Mouse (Mus musculus) brain, adult 2 months (tissue): ENCODE measurements at regions not wholly inside any gene's neighbourhood (a gene's known extent, or its start where the extent isn't known, plus 50 kb on each side); places are given as distances from the start of the nearest gene placed in this dataset.

Source experiments
- DNase-seq: peaks from one replicate; pipeline ENCODE4 v3.0.0; 2011; ENCODE audit warnings: low read depth, low spot score

- DNase-seq, result no peak
Observed at GRCm38 (mm10) chr1:51536076-51536475, 57.9 kb upstream of the Nabp1 start.

DNA sequence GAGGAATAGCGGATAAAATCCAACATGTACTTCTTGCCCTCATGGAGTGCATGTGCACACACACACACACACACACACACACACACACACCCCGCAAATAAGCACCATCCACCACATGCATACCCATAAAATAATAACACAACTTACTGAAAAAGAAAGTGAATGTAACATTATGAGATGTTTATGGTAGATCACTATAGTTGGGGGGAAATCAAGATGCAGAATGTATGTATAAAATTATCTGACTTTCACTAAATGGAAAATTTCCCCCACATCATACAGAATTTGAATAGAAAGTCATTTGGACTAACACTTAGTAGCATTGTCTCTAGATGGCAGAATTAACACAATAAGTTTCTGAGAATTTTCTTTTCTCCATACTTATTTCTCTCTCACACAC lies 57.2 kb upstream of the Nabp1 start:
- no peak for DNase-seq

- DNase-seq, result no peak
Observed at GRCm38 (mm10) chr1:51531360-51531759, 53.1 kb upstream of the Nabp1 start.

DNA sequence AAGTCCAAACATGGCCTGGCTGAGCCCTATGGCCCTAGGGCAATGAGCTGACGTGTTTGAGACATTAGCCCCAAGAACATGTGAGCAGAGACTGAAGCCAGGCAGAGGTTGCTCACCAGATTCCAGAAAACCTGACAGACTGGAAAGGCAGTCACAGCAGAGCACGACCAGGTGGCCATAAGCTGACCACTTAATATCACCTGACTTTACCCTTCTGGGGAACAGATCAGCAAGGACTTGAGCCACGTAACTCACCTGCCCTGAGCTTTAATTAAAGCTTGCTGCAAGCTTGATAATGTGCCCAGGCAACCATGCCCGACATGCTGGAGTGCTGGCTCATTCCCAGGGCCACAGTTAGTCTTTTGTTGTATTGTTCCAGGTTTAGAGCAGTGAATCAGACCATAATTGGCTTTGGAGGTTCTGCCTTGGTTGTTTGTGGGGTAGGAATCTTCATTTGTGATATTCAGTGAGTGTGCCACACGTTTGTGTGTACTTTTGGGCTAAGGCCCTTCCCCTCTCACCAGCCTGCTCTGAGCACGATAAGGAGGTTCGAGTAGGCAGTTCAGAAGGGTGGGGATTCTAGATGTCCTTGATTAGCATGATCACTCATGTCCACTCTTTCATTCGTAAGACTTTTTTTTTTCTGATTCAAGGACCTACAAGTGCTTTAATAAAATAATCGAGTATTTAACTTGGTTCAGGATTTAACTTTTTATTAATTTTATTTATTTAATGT lies 52.1 kb upstream of the Nabp1 start:
- peak; percentile 91 for DNase-seq

- no peak for DNase-seq
Observed at GRCm38 (mm10) chr1:51529653-51530052, 51.4 kb upstream of the Nabp1 start.

DNA sequence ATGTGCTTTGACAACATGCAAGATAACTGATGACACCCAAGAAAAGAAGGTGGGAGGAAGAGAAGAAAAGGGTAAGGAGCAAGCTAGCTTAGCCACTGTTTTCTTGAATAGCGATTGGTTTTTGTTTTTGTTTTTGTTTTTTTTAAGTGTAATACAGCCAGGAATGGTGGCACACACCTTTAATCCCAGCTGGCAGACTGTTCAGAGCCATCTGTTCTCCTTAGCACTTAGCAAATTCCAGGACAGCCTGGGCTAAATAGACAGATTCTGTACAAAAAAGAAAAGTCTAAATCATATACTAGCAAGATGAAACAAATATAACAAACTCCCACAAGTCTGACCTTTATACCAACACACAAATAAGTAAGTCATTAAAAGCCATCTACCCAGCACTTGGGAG lies 50.4 kb upstream of the Nabp1 start:
- peak; percentile 90 for DNase-seq
